Mouse (Mus musculus): ENCODE measurements at regions not wholly inside any gene's neighbourhood (a gene's known extent, or its start where the extent isn't known, plus 50 kb on each side); places are given as distances from the start of the nearest gene placed in this dataset.

DNA sequence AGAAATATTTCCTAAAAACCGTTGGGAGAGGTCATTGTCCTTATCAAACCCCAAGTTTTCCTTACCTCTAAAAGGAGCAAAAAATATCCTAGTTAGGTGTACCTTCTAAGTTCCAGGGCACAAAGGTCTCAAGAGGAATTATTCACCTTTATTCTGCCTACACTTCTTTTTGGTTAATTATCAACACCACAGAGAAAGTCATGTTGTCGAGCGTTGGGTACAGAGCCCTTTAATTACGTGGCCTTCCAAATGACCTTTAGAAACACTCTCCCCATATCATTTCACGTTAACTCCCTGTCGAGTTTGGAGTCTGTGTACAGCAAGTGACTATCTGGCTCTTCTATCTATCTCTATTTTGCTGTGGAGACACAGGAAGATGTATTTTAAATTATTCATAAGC lies 90.7 kb upstream of the Gm765 start:
- Histone ChIP-seq H3K27me3 (no peaks in the 10 kb centered on the region), H3K27ac (no peak overlapping the region), H3K9me3 (no peaks in the 10 kb centered on the region), H3K4me3 (no peak overlapping the region), H3K9ac (no peak overlapping the region), H3K36me3 (no peaks in the 10 kb centered on the region), H3K4me2 (replicated peaks) (no peak overlapping the region), H3K4me1 (0 out of 2 replicates have a peak, but pooled peaks cover 4% of the 10 kb centered on the region)
- ATAC-seq (ENCODE audit: insufficient number of reproducible peaks, insufficient read depth, low FRiP score, low TSS enrichment) = no peak
- 46% methylated on average over 6 of the region's 6 CpGs for WGBS

DNA sequence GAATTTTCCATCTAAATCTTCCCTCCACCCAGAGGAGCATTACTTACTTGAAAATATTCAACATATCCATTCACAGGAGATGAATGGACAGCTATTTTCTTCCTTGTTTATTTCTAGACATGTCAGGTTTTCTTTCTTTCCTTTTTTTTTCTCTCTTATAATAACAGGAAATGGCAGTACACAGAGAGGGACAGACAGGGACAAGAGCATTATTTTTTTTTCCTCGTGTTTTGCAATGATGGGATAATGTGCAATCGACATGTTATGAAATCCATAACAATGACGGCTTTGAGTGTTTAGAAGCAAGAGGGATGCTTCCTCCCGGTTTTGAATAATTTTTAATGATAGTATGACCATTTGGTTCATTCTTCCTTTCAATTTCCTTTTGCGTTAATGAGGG lies 86.6 kb upstream of the Gm765 start:
- WGBS = 71% methylated on average over 5 of the region's 5 CpGs
- H3K4me1 ChIP-seq = no peaks in the 10 kb centered on the region
- no peak overlapping the region for H3K27ac ChIP-seq
- no peak for ATAC-seq (ENCODE audit: insufficient number of reproducible peaks, insufficient read depth, low FRiP score, low TSS enrichment)
- H3K4me3 ChIP-seq = no peak overlapping the region
- no peaks in the 10 kb centered on the region for H3K9me3 ChIP-seq
- H3K4me2 ChIP-seq (replicated peaks) = no peak overlapping the region
- H3K36me3 ChIP-seq = no peaks in the 10 kb centered on the region
- H3K27me3 ChIP-seq = no peaks in the 10 kb centered on the region
- no peak overlapping the region for H3K9ac ChIP-seq

DNA sequence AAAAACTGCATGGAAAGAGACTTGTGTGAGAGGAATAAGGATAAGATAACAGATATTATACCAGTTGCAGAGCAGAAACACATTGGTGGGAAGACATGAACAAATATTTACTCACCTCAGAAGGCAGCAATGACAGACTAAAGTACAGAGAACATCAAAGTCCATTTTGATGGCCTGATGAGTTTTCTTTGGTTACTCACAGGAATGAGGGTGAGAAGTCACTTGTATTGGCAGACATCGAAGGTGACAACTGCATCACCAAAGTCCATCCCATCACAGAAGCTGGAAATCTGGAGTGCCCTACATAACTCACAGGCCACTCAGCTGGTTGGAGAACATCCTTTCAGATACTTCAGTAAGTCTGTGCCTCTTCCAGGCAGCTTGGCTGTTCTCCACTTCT lies 60.1 kb upstream of the Gm765 start:
- Histone ChIP-seq H3K27ac (no peak overlapping the region), H3K9me3 (no peaks in the 10 kb centered on the region), H3K4me3 (no peak overlapping the region), H3K27me3 (no peaks in the 10 kb centered on the region), H3K36me3 (no peaks in the 10 kb centered on the region), H3K9ac (no peak overlapping the region), H3K4me2 (replicated peaks) (no peak overlapping the region), H3K4me1 (no peaks in the 10 kb centered on the region)
- WGBS = 90% methylated on average over 1 of the region's 1 CpGs
- ATAC-seq (ENCODE audit: insufficient number of reproducible peaks, insufficient read depth, low FRiP score, low TSS enrichment) = no peak

DNA sequence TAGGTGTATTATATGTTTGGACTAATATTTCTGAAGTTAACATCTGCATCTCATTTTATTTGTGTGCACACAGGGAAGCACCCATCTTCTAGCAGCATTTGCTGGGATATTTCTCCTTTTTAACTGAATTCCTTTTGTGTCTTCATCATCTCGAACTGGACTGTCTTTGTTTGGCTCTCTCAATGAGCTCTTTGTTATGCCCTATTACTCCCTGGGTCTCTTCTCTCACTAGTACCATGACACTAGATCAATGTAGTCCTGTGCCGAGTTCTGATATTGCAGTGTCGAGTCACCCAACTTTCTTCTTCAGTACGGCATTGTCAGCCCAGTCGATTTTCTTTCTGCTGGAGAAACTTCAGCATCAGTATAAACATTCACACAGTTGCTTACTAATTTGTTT lies 52.0 kb upstream of the Gm765 start:
- Histone ChIP-seq H3K9ac (no peak overlapping the region), H3K4me1 (no peaks in the 10 kb centered on the region), H3K4me2 (replicated peaks) (no peak overlapping the region), H3K9me3 (no peaks in the 10 kb centered on the region), H3K27ac (no peak overlapping the region), H3K4me3 (no peak overlapping the region), H3K36me3 (no peaks in the 10 kb centered on the region), H3K27me3 (no peaks in the 10 kb centered on the region)
- WGBS = 33% methylated on average over 5 of the region's 5 CpGs
- no peak for ATAC-seq (ENCODE audit: insufficient number of reproducible peaks, insufficient read depth, low FRiP score, low TSS enrichment)

All from embryonic facial prominence, embryonic 12.5 days (tissue).